Mouse (Mus musculus): ENCODE data around the gene Cpsf4l.
A peak's percentile ranks its signal among the peaks of the same experiment; 100 is the strongest.

Gene Cpsf4l

DNA sequence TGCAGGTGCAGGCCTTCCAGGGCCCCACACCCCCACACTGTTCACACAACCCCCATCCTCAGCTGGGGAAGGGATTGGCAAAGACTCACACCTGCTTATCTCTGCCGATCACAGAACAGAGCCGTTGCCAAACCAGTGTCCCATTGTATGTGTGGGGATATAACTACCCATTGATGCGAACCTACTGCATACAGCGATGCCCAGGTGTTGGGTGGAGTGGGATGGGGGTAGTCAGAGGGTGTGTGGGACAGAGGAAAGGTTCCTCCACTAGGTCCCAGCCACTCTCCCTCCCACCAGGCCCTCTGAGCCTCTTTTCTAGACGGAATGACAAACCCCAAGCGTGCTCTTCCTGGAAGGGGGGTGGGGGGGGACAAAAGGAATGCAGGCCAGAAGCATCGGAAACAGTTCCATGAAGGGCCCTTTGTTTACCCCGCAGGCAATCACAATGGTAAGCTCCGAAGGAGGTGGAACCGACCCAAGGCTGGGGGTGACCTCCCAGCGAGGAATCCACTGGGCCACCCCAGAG lies at the start of gene Cpsf4l:
Gene Cpsf4l (minus strand): TSS at position 287 of the 526 bp plus-strand sequence.
- DNase-seq (ENCODE audit: low read depth, low spot score): peak; percentile 97

DNA sequence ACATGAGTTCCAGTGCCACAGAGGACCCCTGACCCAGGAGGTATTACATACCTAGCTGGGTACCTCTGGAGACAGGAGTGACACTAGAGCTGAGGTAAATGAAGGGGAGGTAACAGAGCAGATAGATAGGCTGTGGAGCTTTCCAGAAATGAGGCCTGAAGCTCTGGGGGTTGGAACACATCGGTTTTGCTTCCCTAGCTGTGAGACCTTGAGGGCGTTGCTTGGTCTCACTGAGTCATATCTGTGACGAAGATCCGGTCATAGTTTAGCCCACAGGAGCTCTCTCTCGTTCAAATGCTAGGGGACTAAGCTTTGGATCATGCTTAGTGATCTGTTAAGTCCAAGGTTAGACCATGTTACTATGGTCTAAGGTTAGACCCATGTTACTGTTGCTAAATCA lies 49.0 kb upstream of the Cpsf4l start:
- DNase-seq (ENCODE audit: low read depth, low spot score): no peak

GRCm38 (mm10) chr11:113756578-113756977 lies 46.8 kb upstream of the Cpsf4l start:
- no peak for DNase-seq (ENCODE audit: low read depth, low spot score)

GRCm38 (mm10) chr11:113755878-113756277 lies 46.1 kb upstream of the Cpsf4l start:
- DNase-seq (ENCODE audit: low read depth, low spot score): no peak

DNA sequence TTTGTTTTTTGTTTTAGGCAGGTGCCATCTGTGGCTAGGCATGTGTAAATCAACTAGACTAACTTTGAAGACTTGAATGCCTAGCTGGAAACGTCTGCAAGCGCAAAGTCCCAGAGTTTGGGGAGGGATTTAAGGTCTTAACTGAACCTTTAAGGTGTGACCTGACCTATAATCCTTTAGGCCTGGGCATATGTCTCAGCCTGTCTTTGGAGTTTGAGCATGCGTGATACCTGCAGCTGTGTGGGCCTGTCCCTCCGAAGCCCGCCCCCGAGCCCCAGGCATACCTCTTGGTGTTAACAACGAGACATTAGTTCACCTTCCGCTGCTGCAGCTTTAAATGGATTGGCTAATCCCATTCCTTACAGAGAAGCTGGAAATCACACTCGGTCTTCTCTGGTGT lies 45.0 kb upstream of the Cpsf4l start:
- no peak for DNase-seq (ENCODE audit: low read depth, low spot score)

GRCm38 (mm10) chr11:113752685-113753430 lies 43.0 kb upstream of the Cpsf4l start:
- no peak for DNase-seq (ENCODE audit: low read depth, low spot score)

- DNase-seq (ENCODE audit: low read depth, low spot score): peak; percentile 93
These were observed 42.4 kb upstream of the Cpsf4l start for GRCm38 (mm10) chr11:113752158-113752661.

- peak; percentile 96 for DNase-seq (ENCODE audit: low read depth, low spot score)
These were observed 41.8 kb upstream of the Cpsf4l start, which contains the start of gene Cdc42ep4 for GRCm38 (mm10) chr11:113751484-113752084. Cdc42ep4 (minus strand) TSS chr11:113751881.

DNA sequence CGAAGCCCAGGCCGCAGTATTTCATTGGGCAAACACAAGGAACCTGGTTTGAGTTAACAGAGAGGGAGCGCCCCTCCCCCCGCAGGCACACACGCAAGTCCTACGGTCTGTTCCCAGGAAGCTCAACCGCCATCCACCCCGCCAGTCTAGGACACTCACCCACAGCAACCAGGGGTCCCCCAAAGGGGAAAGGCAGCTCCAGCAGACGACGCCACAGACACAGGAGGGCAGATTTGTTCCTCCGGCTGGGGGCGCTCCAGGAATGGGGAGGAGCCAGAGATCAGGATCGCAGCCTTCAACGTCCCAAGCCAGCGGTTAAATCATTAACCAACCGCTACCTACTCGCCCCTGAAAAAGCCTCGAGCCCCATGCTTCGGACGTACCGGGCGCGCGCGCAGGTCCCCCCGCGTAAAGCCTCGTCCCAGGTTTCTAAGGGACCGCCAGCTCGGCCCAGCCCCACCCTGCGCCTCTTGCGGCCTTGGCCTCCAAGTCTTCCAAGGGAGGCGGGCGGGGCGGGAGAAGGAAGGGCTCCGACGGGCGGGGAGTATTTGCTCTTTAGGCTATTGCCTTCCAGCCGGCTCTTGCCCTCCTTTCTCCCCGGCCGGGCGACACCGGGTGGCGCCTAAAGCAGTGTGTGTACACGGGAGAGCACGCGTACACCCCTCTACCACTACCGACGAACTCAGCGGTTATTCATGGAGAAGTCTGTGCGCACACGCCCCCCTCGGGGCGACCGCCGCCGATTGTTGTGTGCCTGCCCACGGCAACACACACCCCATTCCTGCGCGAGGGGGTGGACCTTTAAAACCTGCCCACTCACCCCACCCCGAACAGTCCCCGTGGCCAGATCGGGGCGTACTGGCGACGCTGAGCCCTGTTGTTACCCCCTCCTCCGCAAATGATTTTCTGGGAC lies 41.0 kb upstream of the Cpsf4l start:
- DNase-seq (ENCODE audit: low read depth, low spot score): peak; percentile 74

- peak; percentile 45 for DNase-seq (ENCODE audit: low read depth, low spot score)
These were observed 40.0 kb upstream of the Cpsf4l start for GRCm38 (mm10) chr11:113749749-113750351.

DNA sequence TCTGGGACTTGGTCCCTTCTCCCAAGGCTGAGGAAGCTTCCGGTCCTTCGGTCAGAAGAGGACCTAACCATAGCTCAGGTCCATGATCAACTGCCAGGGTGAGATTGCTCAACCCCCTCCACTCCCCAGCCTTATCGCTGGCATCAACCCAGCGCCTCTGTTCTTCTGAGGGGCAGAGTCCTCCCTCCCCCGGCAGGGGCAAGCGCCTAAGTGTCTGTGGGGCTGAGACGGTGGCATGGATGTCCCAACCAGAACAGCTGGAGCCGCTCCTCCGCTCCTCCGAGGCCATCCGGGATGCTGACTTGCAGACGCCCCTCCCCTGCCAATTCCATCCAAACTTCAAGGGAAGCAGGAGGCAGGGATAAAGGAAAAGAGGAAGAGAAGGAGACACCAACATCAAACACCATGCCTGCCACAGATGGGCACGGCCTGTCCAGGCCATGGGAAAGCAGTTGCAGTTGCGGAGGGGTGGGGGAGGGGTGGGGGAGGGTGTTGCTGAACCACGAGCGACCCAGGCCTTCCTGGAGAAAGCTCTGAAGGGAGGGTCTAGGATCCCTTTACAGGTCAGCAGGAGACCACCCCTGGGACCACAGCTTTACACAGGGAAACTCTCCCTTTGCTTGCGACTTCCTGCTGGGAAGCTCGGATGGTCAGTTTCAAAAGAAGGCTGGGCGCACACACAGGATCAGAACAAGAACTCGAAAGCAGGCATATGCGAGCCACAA lies 39.1 kb upstream of the Cpsf4l start:
- no peak for DNase-seq (ENCODE audit: low read depth, low spot score)

DNA sequence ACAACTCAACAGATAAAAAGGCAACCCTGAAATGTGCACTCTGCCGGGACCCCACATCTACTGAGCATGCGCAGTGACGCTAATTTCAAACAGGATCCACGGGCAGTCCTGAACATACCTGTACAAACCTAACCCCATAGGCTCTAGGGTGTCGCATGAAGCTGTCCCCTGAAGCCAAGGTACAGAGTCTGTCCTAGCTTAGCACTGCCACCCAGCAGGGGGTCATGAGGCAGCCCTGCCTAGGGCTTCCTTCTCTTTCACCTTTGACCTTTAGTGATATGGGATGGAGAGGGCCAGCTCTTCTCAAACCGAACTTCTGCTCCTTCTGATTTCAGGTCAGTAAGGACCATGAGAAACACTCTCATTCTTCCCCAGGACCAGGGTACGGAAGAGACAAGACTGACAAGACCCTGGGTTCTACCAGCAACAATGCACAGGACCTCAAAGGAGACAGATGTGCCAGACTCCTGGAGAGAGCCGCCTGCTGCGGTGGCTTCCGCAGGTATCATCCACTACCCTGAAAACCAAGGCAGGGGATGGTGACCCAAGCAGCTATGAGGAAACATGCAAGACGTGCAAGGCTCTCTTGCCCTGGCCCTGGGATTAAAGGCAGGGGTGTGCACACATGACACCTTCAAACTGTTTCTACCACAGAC lies 38.0 kb upstream of the Cpsf4l start:
- peak; percentile 31 for DNase-seq (ENCODE audit: low read depth, low spot score)

DNA sequence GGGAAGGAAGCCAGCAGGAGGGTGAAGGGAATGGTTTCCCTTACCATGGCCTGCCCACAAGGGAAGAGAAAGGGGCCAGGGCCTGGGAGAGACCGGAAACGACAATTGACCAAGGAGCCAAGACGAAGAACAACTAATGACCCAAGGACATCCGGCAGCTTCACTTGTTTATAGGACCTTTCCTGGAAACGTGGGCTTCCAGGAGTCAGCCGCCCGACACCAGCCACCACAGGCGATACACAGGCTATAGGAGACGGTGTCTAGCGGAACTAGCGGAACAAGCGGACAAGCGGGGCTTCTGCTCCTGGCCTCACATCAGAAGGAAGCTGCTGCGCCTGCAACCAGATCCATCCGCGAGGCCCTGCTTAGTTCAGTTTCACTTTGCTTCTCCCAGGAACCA lies 37.2 kb upstream of the Cpsf4l start:
- peak; percentile 36 for DNase-seq (ENCODE audit: low read depth, low spot score)

DNA sequence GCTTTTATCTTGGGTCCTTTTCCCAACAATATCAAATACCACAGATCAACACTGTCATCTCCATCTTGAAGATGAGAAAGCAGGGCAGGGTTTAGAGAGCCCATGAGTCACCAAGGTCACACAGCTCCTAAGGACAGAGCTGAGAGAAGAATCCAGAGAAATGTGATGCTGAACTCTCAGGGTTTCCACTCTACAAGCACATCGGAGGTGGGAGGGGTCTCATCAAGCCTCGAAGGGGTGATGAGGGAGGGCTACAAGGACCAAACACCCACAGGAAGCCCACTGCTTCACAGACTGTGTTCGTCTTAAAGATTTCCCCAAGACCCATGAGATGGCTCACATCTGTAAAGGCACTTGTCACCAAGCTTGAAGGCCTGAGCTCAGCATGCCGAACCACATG lies 36.1 kb upstream of the Cpsf4l start:
- DNase-seq (ENCODE audit: low read depth, low spot score): no peak

- peak; percentile 66 for DNase-seq (ENCODE audit: low read depth, low spot score)
These were observed 33.2 kb upstream of the Cpsf4l start for GRCm38 (mm10) chr11:113742998-113743397.

DNA sequence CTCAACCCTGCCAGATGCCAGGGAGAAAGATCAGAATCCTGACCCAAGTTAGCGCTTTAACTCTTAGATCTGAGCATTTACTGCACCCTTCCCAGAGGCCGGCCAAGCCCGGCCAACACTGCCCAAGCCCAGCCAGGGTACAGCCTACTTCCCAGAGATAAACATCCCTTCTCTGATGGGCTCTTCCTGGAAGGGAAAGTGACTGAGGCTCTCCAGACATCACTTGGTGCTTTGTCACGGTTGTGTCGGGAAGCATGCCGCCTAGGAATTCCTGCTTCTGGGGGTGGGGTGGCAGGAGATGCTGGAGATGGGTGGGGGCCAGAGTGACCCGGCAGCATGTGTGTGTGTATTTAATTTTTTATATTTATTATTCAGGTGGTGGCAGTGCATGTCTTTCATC lies 30.3 kb upstream of the Cpsf4l start:
- DNase-seq (ENCODE audit: low read depth, low spot score): no peak

- peak; percentile 27 for DNase-seq (ENCODE audit: low read depth, low spot score)
These were observed 29.4 kb upstream of the Cpsf4l start for GRCm38 (mm10) chr11:113739213-113739612.

DNA sequence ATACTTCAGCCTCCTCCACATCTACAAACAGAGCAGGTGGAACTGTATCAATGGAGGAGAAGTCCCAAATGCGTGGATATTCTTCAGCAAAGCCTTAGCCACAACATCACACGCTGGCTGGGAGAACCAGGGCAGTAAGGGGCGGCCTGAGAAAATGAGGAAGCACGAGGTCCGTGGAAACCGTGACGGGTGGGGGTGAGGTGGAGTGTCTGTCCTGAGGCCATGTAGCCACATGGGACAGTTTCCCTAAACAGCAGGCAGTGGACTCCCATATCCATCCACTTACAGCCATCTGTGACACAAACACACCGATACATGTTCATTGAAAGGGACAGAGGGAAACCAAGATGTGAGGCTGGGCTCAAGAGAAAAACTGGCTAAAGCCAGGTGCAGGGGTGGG lies 28.1 kb upstream of the Cpsf4l start:
- peak; percentile 34 for DNase-seq (ENCODE audit: low read depth, low spot score)

- no peak for DNase-seq (ENCODE audit: low read depth, low spot score)
These were observed 27.7 kb upstream of the Cpsf4l start for GRCm38 (mm10) chr11:113737553-113737854.

DNA sequence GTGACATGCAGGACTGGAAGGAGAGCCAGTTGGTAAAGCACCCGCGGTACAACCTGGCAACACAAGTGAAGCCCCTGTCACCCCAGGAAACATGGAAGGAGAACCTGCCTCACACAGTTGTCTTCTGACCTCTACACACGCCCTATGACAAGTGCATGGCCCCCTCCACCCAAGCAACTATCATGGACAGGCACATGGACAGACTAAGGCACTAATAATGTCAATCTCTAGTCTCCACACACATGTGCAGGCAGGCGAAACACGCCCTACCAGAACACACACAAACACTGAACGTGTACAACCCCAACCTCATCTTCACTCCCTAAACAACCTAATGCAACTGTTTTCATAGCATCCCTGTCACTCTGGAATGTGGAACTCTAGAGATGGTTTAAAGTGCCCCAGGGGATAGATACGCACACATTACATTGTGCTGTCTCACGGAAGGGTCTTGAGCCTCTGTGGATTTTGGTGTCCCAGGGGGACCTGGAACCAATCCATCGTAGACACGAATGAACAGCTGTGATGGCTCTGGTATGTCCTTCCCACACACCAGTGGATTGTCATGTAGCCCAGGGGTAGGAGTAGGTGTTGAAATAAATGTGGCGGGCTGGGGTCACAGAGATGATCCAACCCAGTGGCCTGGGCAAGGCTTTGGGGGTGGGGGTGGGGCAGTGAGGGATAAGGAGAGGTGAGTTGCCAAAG lies 27.2 kb upstream of the Cpsf4l start:
- no peak for DNase-seq (ENCODE audit: low read depth, low spot score)
